ENCODE assay signal across 8 mouse cellular contexts in genomic region chr15:98628589-98629254, GRCm38 (mm10). TPM values are rescaled to one million over a fixed set of nuclear protein-coding genes. Genes with fewer than 3 reads are reported as not detected.
DNase-seq lines count a peak whose midpoint lies in the region; ATAC-seq lines count a peak whose summit lies in the region.

No protein-coding gene starts in this region.

- H3K4me1 ChIP-seq in kidney, embryonic 14.5 days (ENCODE audit: control insufficient read depth, insufficient read depth, low read length): peaks cover 49% of the 10 kb centered on the region
- peaks cover 3% of the 10 kb centered on the region; the same call in 1 of the 2 replicates for H3K4me1 ChIP-seq in embryonic facial prominence, embryonic 11.5 days (ENCODE audit: control insufficient read depth, insufficient read depth, low read length)

- H3K4me3 ChIP-seq in kidney, embryonic 14.5 days (ENCODE audit: low read length): peak overlapping the region; percentile 6
- no peak overlapping the region for H3K4me3 ChIP-seq in embryonic facial prominence, embryonic 11.5 days (ENCODE audit: low read depth, low read length)

- peaks cover 7% of the 10 kb centered on the region; the same call in 1 of the 2 replicates for H3K27me3 ChIP-seq in kidney, embryonic 14.5 days (ENCODE audit: control insufficient read depth, insufficient read depth, low read length)
- H3K27me3 ChIP-seq in embryonic facial prominence, embryonic 11.5 days (ENCODE audit: control insufficient read depth, insufficient read depth, low read length): peaks cover 12% of the 10 kb centered on the region

- H3K9ac ChIP-seq in kidney, embryonic 14.5 days (ENCODE audit: low read depth, low read length): peak overlapping the region; percentile 31; the same call in 1 of the 2 replicates
- H3K9ac ChIP-seq in embryonic facial prominence, embryonic 11.5 days (replicated peaks; ENCODE audit: low read length): peak overlapping the region; percentile 52

- WGBS in kidney, embryonic 14.5 days: 7% methylated on average over 20 of the region's 20 CpGs
- 10% methylated on average over 20 of the region's 20 CpGs for WGBS in embryonic facial prominence, embryonic 11.5 days

- no peak for ATAC-seq in kidney, embryonic 14.5 days (ENCODE audit: low FRiP score, low TSS enrichment)
- ATAC-seq in embryonic facial prominence, embryonic 11.5 days (replicated peaks; ENCODE audit: insufficient number of reproducible peaks, low FRiP score, low TSS enrichment, low read depth): no peak
- no peak for ATAC-seq in activated CD4-positive, CD25-positive, alpha-beta regulatory T cell, adult 4 months

- DNase-seq in kidney, postnatal 25 days: no peak
- peak; percentile 65 for DNase-seq in embryonic facial prominence, embryonic 11.5 days (ENCODE audit: low spot score)
- DNase-seq in induced T-regulatory cell, adult 2 months (ENCODE audit: low read depth): peak; percentile 48
- DNase-seq in neural tube, embryonic 10.5 days (ENCODE audit: extremely low spot score, low spot score): peak; percentile 55
- DNase-seq in frontal cortex, postnatal 25 days (ENCODE audit: low spot score in 2 of 2): no peak
- DNase-seq in layer of hippocampus, postnatal 36 days: no peak

- H3K4me2 ChIP-seq in kidney, embryonic 14.5 days (replicated peaks; ENCODE audit: low read depth, low read length): peak overlapping the region; percentile 38
- H3K4me2 ChIP-seq in embryonic facial prominence, embryonic 11.5 days (ENCODE audit: low read depth, low read length): peak overlapping the region; percentile 22; the same call in 1 of the 2 replicates

- H3K36me3 ChIP-seq in kidney, embryonic 14.5 days (ENCODE audit: control insufficient read depth, insufficient read depth, low read length): no peaks in the 10 kb centered on the region
- no peaks in the 10 kb centered on the region for H3K36me3 ChIP-seq in embryonic facial prominence, embryonic 11.5 days (replicated peaks; ENCODE audit: control insufficient read depth, insufficient read depth, low read depth, low read length)

- H3K9me3 ChIP-seq in kidney, embryonic 14.5 days (ENCODE audit: control insufficient read depth, low read length): 0 out of 2 replicates have a peak, but pooled peaks cover 5% of the 10 kb centered on the region
- H3K9me3 ChIP-seq in embryonic facial prominence, embryonic 11.5 days (replicated peaks; ENCODE audit: control insufficient read depth, low read length): no peaks in the 10 kb centered on the region

- H3K27ac ChIP-seq in kidney, embryonic 14.5 days (ENCODE audit: low read depth, low read length): peak overlapping the region; percentile 20; the same call in 1 of the 2 replicates
- no peak overlapping the region for H3K27ac ChIP-seq in embryonic facial prominence, embryonic 11.5 days (replicated peaks; ENCODE audit: low read depth, low read length)

RNA-seq across cellular contexts. Expression of gene Cacnb3, which starts 1.9 kb away (rescaled TPM):
- 21.5 and 26.5 TPM in 2 replicates for polyA plus RNA-seq in kidney, embryonic 14.5 days (2014; fragmentation: Nextera tagmentation; extraction: Ambion mirVana)
- 32.3 and 33.4 TPM in 2 replicates for polyA plus RNA-seq in embryonic facial prominence, embryonic 11.5 days (2014; fragmentation: Nextera tagmentation; extraction: Ambion mirVana)
- polyA plus RNA-seq in activated CD4-positive, CD25-positive, alpha-beta regulatory T cell, adult 4 months (2017; shearing (Covaris generic)): under 1 TPM in 1 of 2 experiments, not detected in 1; 0.19 TPM
- total RNA-seq in layer of hippocampus, postnatal 36 days (2021): 100 to 1,000 TPM; 198 to 206 TPM

RNA-seq across cellular contexts. Expression of gene Adcy6, which starts 18.8 kb away (rescaled TPM):
- 26.2 and 31.5 TPM in 2 replicates for polyA plus RNA-seq in kidney, embryonic 14.5 days (2014; fragmentation: Nextera tagmentation; extraction: Ambion mirVana)
- 8.4 and 10.4 TPM in 2 replicates for polyA plus RNA-seq in embryonic facial prominence, embryonic 11.5 days (2014; fragmentation: Nextera tagmentation; extraction: Ambion mirVana)
- under 1 TPM; 0.36 to 0.56 TPM for polyA plus RNA-seq in activated CD4-positive, CD25-positive, alpha-beta regulatory T cell, adult 4 months (2017; shearing (Covaris generic))
- 10 to 100 TPM; 43.7 to 48.8 TPM for total RNA-seq in layer of hippocampus, postnatal 36 days (2021)

RNA-seq across cellular contexts. Expression of gene Ddx23, which starts 34.0 kb away (rescaled TPM):
- polyA plus RNA-seq in kidney, embryonic 14.5 days (2014; fragmentation: Nextera tagmentation; extraction: Ambion mirVana): 27.3 and 32.2 TPM in 2 replicates
- 20.8 and 22.0 TPM in 2 replicates for polyA plus RNA-seq in embryonic facial prominence, embryonic 11.5 days (2014; fragmentation: Nextera tagmentation; extraction: Ambion mirVana)
- 10 to 100 TPM; 22.8 to 27.3 TPM for polyA plus RNA-seq in activated CD4-positive, CD25-positive, alpha-beta regulatory T cell, adult 4 months (2017; shearing (Covaris generic))
- 10 to 100 TPM; 87.5 to 92.0 TPM for total RNA-seq in layer of hippocampus, postnatal 36 days (2021)

RNA-seq across cellular contexts. Expression of gene Rnd1, which starts 48.5 kb away (rescaled TPM):
- polyA plus RNA-seq in kidney, embryonic 14.5 days (2014; fragmentation: Nextera tagmentation; extraction: Ambion mirVana): 0.28 and 0.31 TPM in 2 replicates
- polyA plus RNA-seq in embryonic facial prominence, embryonic 11.5 days (2014; fragmentation: Nextera tagmentation; extraction: Ambion mirVana): 0.63 and 0.92 TPM in 2 replicates
- polyA plus RNA-seq in activated CD4-positive, CD25-positive, alpha-beta regulatory T cell, adult 4 months (2017; shearing (Covaris generic)): 1 to 10 TPM in 1 of 2 experiments, under 1 TPM in 1; 0.50 to 1.5 TPM
- total RNA-seq in layer of hippocampus, postnatal 36 days (2021): 1 to 10 TPM; 7.2 to 7.6 TPM

RNA-seq across cellular contexts. Expression of gene 4930415O20Rik, which starts 57.9 kb away (rescaled TPM):
- 0.57 TPM in 1 of 2 replicates, not detected in the other for polyA plus RNA-seq in kidney, embryonic 14.5 days (2014; fragmentation: Nextera tagmentation; extraction: Ambion mirVana)
- polyA plus RNA-seq in embryonic facial prominence, embryonic 11.5 days (2014; fragmentation: Nextera tagmentation; extraction: Ambion mirVana): not detected in 2 replicates
- not detected for polyA plus RNA-seq in activated CD4-positive, CD25-positive, alpha-beta regulatory T cell, adult 4 months (2017; shearing (Covaris generic))
- total RNA-seq in layer of hippocampus, postnatal 36 days (2021): not detected

Comparison
In these comparisons a context has a peak if more than half of its experiments do, and no peak if none do; other contexts are left out.
1. DNase-seq: peak in embryonic facial prominence, embryonic 11.5 days (single experiment), induced T-regulatory cell, adult 2 months (single experiment) and neural tube, embryonic 10.5 days (single experiment); none in kidney, postnatal 25 days (0 of 2), frontal cortex, postnatal 25 days (0 of 2) and layer of hippocampus, postnatal 36 days (0 of 2).
2. RNA of gene Cacnb3, which starts 1.9 kb away (polyA plus RNA-seq): 32.3 to 33.4 TPM in embryonic facial prominence, embryonic 11.5 days and 21.5 to 26.5 TPM in kidney, embryonic 14.5 days; 0.19 TPM in activated CD4-positive, CD25-positive, alpha-beta regulatory T cell, adult 4 months; every median in the first group is over 10 times any median in the second.